Mouse (Mus musculus): Measurements from ENCODE around the gene Lst1. TPM values are rescaled to one million over a fixed set of nuclear protein-coding genes. Genes with fewer than 3 reads are reported as not detected.

Lst1 gene
- total and polyA plus RNA-seq, 3 experiments: 2.9 to 8.5 (median 8.4) TPM

DNA sequence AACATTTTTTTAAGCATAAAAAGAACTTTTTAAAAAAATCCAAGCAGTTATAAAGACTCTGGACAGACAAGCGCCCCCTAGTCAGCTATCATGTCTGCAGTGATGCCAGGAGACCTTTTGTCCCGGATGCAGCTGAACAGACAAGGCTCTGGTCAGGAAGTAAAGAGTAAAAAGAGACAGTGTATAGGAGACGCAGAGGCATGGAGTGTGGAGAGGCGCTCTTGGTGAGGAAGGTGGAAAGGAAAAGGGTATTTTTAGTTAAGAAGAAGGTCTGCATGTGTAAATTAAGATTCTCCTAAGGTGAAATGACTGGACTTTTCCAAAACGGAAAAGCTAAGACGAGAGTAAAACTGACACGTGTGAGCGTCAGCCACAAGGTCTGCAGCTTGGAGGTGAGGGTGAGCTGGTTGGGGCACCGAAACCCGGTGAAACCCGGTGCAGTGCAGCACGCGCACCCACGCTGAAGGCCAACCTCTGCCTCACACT is 38.4 kb upstream of the Lst1 start:
- no peak overlapping the region for H3K4me3 ChIP-seq (replicated peaks in 1 of 3; ENCODE audit: low read depth in 2 of 3, low read length in 2 of 3, poor library complexity in 1 of 3)
- H3K27me3 ChIP-seq (replicated peaks): no peaks in the 10 kb centered on the region
- H3K27ac ChIP-seq (ENCODE audit: insufficient read depth, low read depth): 0 out of 2 replicates have a peak overlapping the region, but pooled peaks have one; percentile 36
- in situ Hi-C loops (cut with MboI; ENCODE audit: low pct_ligation_motif_present, low pct_unique_long_range_greater_than_20kb, low sequenced_read_pairs) (no loop called here), dilution Hi-C loops (cut with MboI; ENCODE audit: extremely low pct_ligation_motif_present, extremely low pct_unique_long_range_greater_than_20kb, low sequenced_read_pairs) (no loop called here)
- no peak overlapping the region for H3K9ac ChIP-seq (ENCODE audit: insufficient read depth, low read depth)
- TF ChIP-seq POLR2A (IDR thresholded peaks at IDR 0.05; ENCODE audit: low read depth, low read length) (no peak), GABPA (IDR thresholded peaks at IDR 0.05; ENCODE audit: insufficient replicate concordance, low read depth, low read length) (no peak), IRF4 (IDR thresholded peaks at IDR 0.05; ENCODE audit: low read depth, low read length) (peak; percentile 76), ZC3H11A (IDR thresholded peaks at IDR 0.05; ENCODE audit: low read depth, low read length) (no peak), E2F4 (IDR thresholded peaks at IDR 0.05; ENCODE audit: insufficient replicate concordance, low read depth, low read length) (no peak), MAX (IDR thresholded peaks at IDR 0.05; ENCODE audit: low read length) (peak; percentile 53; the same call in 1 of the 2 replicates), CTCF (conservative IDR thresholded peaks at IDR 0.05 in 1 of 2, IDR thresholded peaks at IDR 0.05 in 1 of 2; ENCODE audit: low read depth in 2 of 2, low read length in 2 of 2) (peak in 1 of 2 experiments; percentile 47; a peak in 2 of 4 replicates), RAD21 (IDR thresholded peaks at IDR 0.05; ENCODE audit: low read depth, low read length) (no peak; the same call in 1 of the 2 replicates), ETS1 (conservative IDR thresholded peaks at IDR 0.05; ENCODE audit: low read depth, low read length) (peak; percentile 85), CHD1 (IDR thresholded peaks at IDR 0.05; ENCODE audit: low read depth, low read length) (no peak), KAT2A (IDR thresholded peaks at IDR 0.05; ENCODE audit: insufficient replicate concordance, low read length) (no peak), ZNF384 (IDR thresholded peaks at IDR 0.05; ENCODE audit: low read depth, low read length) (no peak), PAX5 (IDR thresholded peaks at IDR 0.05; ENCODE audit: low read length) (no peak), CHD2 (IDR thresholded peaks at IDR 0.05; ENCODE audit: low read length) (peak; percentile 25; the same call in 1 of the 2 replicates), MAZ (IDR thresholded peaks at IDR 0.05; ENCODE audit: low read depth, low read length) (no peak), SIN3A (IDR thresholded peaks at IDR 0.05; ENCODE audit: low read length) (peak; percentile 60; the same call in 1 of the 2 replicates), RCOR1 (conservative IDR thresholded peaks at IDR 0.05; ENCODE audit: low read depth, low read length) (0 out of 2 replicates have a peak, but pooled peaks have one; percentile 48), ELF1 (IDR thresholded peaks at IDR 0.05; ENCODE audit: low read depth, low read length) (peak; percentile 30; the same call in 1 of the 2 replicates), SMC3 (IDR thresholded peaks at IDR 0.05; ENCODE audit: low read depth, low read length) (peak; percentile 14; the same call in 1 of the 2 replicates), EP300 (IDR thresholded peaks at IDR 0.05; ENCODE audit: low read length) (peak; percentile 78), UBTF (IDR thresholded peaks at IDR 0.05; ENCODE audit: low read depth, low read length) (peak; percentile 71; the same call in 1 of the 2 replicates), NELFE (IDR thresholded peaks at IDR 0.05; ENCODE audit: low read depth, low read length) (no peak), MXI1 (IDR thresholded peaks at IDR 0.05; ENCODE audit: low read depth, low read length) (peak; percentile 24; the same call in 1 of the 2 replicates), USF2 (conservative IDR thresholded peaks at IDR 0.05; ENCODE audit: low read depth, low read length) (no peak), TCF12 (IDR thresholded peaks at IDR 0.05; ENCODE audit: low read depth, low read length) (peak; percentile 52), HCFC1 (IDR thresholded peaks at IDR 0.05; ENCODE audit: low read depth, low read length) (no peak), POLR2AphosphoS2 (IDR thresholded peaks at IDR 0.05; ENCODE audit: low read depth, low read length) (no peak), MAFK (IDR thresholded peaks at IDR 0.05; ENCODE audit: insufficient replicate concordance, low read length) (0 out of 2 replicates have a peak, but pooled peaks have one; percentile 43), ZKSCAN1 (IDR thresholded peaks at IDR 0.05; ENCODE audit: borderline replicate concordance, low read depth, low read length) (no peak), MEF2A (IDR thresholded peaks at IDR 0.05; ENCODE audit: borderline replicate concordance, low read depth, low read length) (peak; percentile 79), NRF1 (IDR thresholded peaks at IDR 0.05; ENCODE audit: low read depth, low read length) (0 out of 2 replicates have a peak, but pooled peaks have one; percentile 6), TBP (conservative IDR thresholded peaks at IDR 0.05; ENCODE audit: low read depth, low read length) (no peak), BHLHE40 (IDR thresholded peaks at IDR 0.05; ENCODE audit: low read depth, low read length) (peak; percentile 98), ZMIZ1 (IDR thresholded peaks at IDR 0.05; ENCODE audit: low read depth, low read length) (no peak), MYC (IDR thresholded peaks at IDR 0.05; ENCODE audit: low read depth, low read length) (peak; percentile 74), JUN (IDR thresholded peaks at IDR 0.05; ENCODE audit: insufficient read depth, low read depth, low read length) (peak; percentile 58), USF1 (IDR thresholded peaks at IDR 0.05; ENCODE audit: low read depth, low read length) (no peak), JUND (conservative IDR thresholded peaks at IDR 0.05; ENCODE audit: low read depth, low read length) (peak; percentile 78)
- DNase-seq (ENCODE audit: extremely low read depth): no peak
- H3K4me2 ChIP-seq (ENCODE audit: insufficient read depth, low read depth, poor library complexity, severe bottlenecking): peak overlapping the region; percentile 37
- H3K9me3 ChIP-seq (replicated peaks; ENCODE audit: low read length): no peaks in the 10 kb centered on the region
- peaks cover 11% of the 10 kb centered on the region for H3K79me2 ChIP-seq (replicated peaks; ENCODE audit: control insufficient read depth, extremely low read depth, insufficient read depth, poor library complexity, severe bottlenecking)
- H3K36me3 ChIP-seq (replicated peaks in 1 of 2; ENCODE audit: control insufficient read depth in 1 of 2, insufficient read depth in 1 of 2, low read length in 1 of 2): peaks cover 54 to 79% of the 10 kb centered on the region in 2 experiments
- peaks cover 20 to 78% of the 10 kb centered on the region in 2 experiments for H3K4me1 ChIP-seq (ENCODE audit: control insufficient read depth in 1 of 2, insufficient read depth in 2 of 2)

All from CH12.LX (cell line).